Mouse (Mus musculus) MEL (cell line): ENCODE measurements around the gene Ctnnb1. TPM values are rescaled to one million over a fixed set of nuclear protein-coding genes. Genes with fewer than 3 reads are reported as not detected.

Experiments used
- DNase-seq: peaks from one replicate; pipeline ENCODE4 v3.0.0; 2011; ENCODE audit warnings: low read depth, low spot score
- H3K27ac ChIP-seq: 2 replicates; pipeline ENCODE4 v1.5.1; 2012; ENCODE audit warnings: low read depth, mild to moderate bottlenecking, control low read depth, low read length, moderate library complexity; ENCODE audit not compliant: control insufficient read depth
- H3K27me3 ChIP-seq, 2 experiments: fragments of 150-350 bp in 1 of 2; sonication (generic) in 1 of 2; 2 replicates each; pipeline ENCODE4 v1.6.1; 2012; ENCODE audit warnings: low read length in 2 of 2, mild to moderate bottlenecking in 2 of 2, improper control_type of control experiment in 1 of 2, moderate library complexity in 1 of 2; ENCODE audit not compliant: insufficient read depth in 2 of 2, control insufficient read depth in 1 of 2
- H3K36me3 ChIP-seq, 2 experiments: 2 replicates each; pipeline ENCODE4 v1.6.1; 2012 to 2014; ENCODE audit warnings: low read length in 2 of 2, improper control_type of control experiment in 1 of 2, inconsistent platforms in 1 of 2, mild to moderate bottlenecking in 1 of 2; ENCODE audit not compliant: insufficient read depth in 2 of 2, control insufficient read depth in 1 of 2
- H3K4me1 ChIP-seq, 2 experiments: fragments of 150-350 bp in 1 of 2; sonication (generic) in 1 of 2; 2 replicates each; pipeline ENCODE4 v1.6.1; 2012; ENCODE audit warnings: low read length in 2 of 2, improper control_type of control experiment in 1 of 2, mild to moderate bottlenecking in 1 of 2; ENCODE audit not compliant: insufficient read depth in 2 of 2, control insufficient read depth in 1 of 2
- H3K4me3 ChIP-seq, 2 experiments: fragments of 150-350 bp in 1 of 2; sonication (generic) in 1 of 2; 2 replicates each; pipeline ENCODE4 v1.5.1; 2012; ENCODE audit warnings: low read depth in 2 of 2, low read length in 2 of 2, mild to moderate bottlenecking in 2 of 2, moderate library complexity in 2 of 2, control low read depth in 1 of 2, improper control_type of control experiment in 1 of 2; ENCODE audit not compliant: control insufficient read depth in 1 of 2, insufficient read depth in 1 of 2
- H3K79me2 ChIP-seq: 2 replicates; pipeline ENCODE4 v1.6.1; 2012; ENCODE audit warnings: mild to moderate bottlenecking, low read length, moderate library complexity; ENCODE audit not compliant: control insufficient read depth, poor library complexity, insufficient read depth
- H3K9ac ChIP-seq: 2 replicates; pipeline ENCODE4 v1.6.1; 2012; ENCODE audit warnings: low read depth, mild to moderate bottlenecking, control low read depth, low read length, moderate library complexity; ENCODE audit not compliant: control insufficient read depth, poor library complexity, severe bottlenecking
- H3K9me3 ChIP-seq: fragments of 150-350 bp; sonication (generic); replicated peaks from 2 replicates; pipeline ENCODE4 v1.6.1; 2012; ENCODE audit warnings: mild to moderate bottlenecking, low read length, improper control_type of control experiment, moderate library complexity; ENCODE audit not compliant: insufficient read depth
- BHLHE40 ChIP-seq: IDR thresholded peaks from 2 replicates; pipeline ENCODE4 v1.6.1; 2012; ENCODE audit warnings: low read depth, mild to moderate bottlenecking, inconsistent platforms, low read length, improper control_type of control experiment, borderline replicate concordance
- CHD2 ChIP-seq: IDR thresholded peaks from 2 replicates; pipeline ENCODE4 v1.6.1; 2011; ENCODE audit warnings: low read length, improper control_type of control experiment
- CTCF ChIP-seq, 3 experiments: IDR thresholded peaks in 2 of 3; conservative IDR thresholded peaks in 1 of 3; 2 replicates each; pipeline ENCODE4 v1.5.1; 2011 to 2012; ENCODE audit warnings: low read length in 3 of 3, low read depth in 2 of 3, mild to moderate bottlenecking in 2 of 3, improper control_type of control experiment in 1 of 3, inconsistent platforms in 1 of 3, mixed read lengths in 1 of 3, moderate library complexity in 1 of 3; ENCODE audit not compliant: control insufficient read depth in 1 of 3, insufficient read depth in 1 of 3, poor library complexity in 1 of 3, severe bottlenecking in 1 of 3
- E2F4 ChIP-seq: IDR thresholded peaks from 2 replicates; pipeline ENCODE4 v1.6.1; 2011; ENCODE audit warnings: low read depth, low read length, improper control_type of control experiment, borderline replicate concordance
- ELF1 ChIP-seq: IDR thresholded peaks from 2 replicates; pipeline ENCODE4 v1.6.1; 2014; ENCODE audit warnings: low read depth, mild to moderate bottlenecking, inconsistent platforms, low read length, improper control_type of control experiment, moderate library complexity
- EP300 ChIP-seq, 2 experiments: IDR thresholded peaks; 2 replicates each; pipeline ENCODE4 v1.6.1; 2011; ENCODE audit warnings: improper control_type of control experiment in 2 of 2, low read length in 2 of 2, low read depth in 1 of 2, mild to moderate bottlenecking in 1 of 2
- GATA1 ChIP-seq: IDR thresholded peaks from 2 replicates; pipeline ENCODE4 v1.6.1; 2011; ENCODE audit warnings: low read depth, low read length, improper control_type of control experiment
- HCFC1 ChIP-seq: IDR thresholded peaks from 2 replicates; pipeline ENCODE4 v1.6.1; 2012; ENCODE audit warnings: low read depth, mild to moderate bottlenecking, inconsistent platforms, low read length, improper control_type of control experiment, moderate library complexity
- JUND ChIP-seq: IDR thresholded peaks from 2 replicates; pipeline ENCODE4 v1.6.1; 2011; ENCODE audit warnings: low read depth, mild to moderate bottlenecking, improper control_type of control experiment, low read length
- KAT2A ChIP-seq: conservative IDR thresholded peaks from 2 replicates; pipeline ENCODE4 v1.6.1; 2012; ENCODE audit warnings: low read depth, low read length, improper control_type of control experiment, inconsistent platforms
- MAFK ChIP-seq: IDR thresholded peaks from 2 replicates; pipeline ENCODE4 v1.6.1; 2011; ENCODE audit warnings: low read depth, mild to moderate bottlenecking, low read length, improper control_type of control experiment, borderline replicate concordance
- MAX ChIP-seq: IDR thresholded peaks from 2 replicates; pipeline ENCODE4 v1.6.1; 2011; ENCODE audit warnings: low read length, improper control_type of control experiment
- MXI1 ChIP-seq: IDR thresholded peaks from 2 replicates; pipeline ENCODE4 v1.6.1; 2011; ENCODE audit warnings: mild to moderate bottlenecking, low read depth, low read length, improper control_type of control experiment
- MYB ChIP-seq: IDR thresholded peaks from 2 replicates; pipeline ENCODE4 v1.6.1; 2011; ENCODE audit warnings: mild to moderate bottlenecking, low read depth, low read length, improper control_type of control experiment
- MYC ChIP-seq: IDR thresholded peaks from 2 replicates; pipeline ENCODE4 v1.6.1; 2011; ENCODE audit warnings: low read depth, mild to moderate bottlenecking, low read length, improper control_type of control experiment, moderate library complexity
- NRF1 ChIP-seq: IDR thresholded peaks from 2 replicates; pipeline ENCODE4 v1.6.1; 2014; ENCODE audit warnings: low read depth, mild to moderate bottlenecking, inconsistent platforms, low read length, improper control_type of control experiment, moderate library complexity; ENCODE audit not compliant: poor library complexity, insufficient read depth, severe bottlenecking
- POLR2AphosphoS2 ChIP-seq: IDR thresholded peaks from 2 replicates; pipeline ENCODE4 v1.6.1; 2011; ENCODE audit warnings: low read length, improper control_type of control experiment
- SMC3 ChIP-seq: IDR thresholded peaks from 2 replicates; pipeline ENCODE4 v1.6.1; 2011; ENCODE audit warnings: low read depth, low read length, improper control_type of control experiment
- TAL1 ChIP-seq: IDR thresholded peaks from 2 replicates; pipeline ENCODE4 v1.6.1; 2012; ENCODE audit warnings: mild to moderate bottlenecking, inconsistent platforms, low read length, moderate library complexity, mixed read lengths
- TBP ChIP-seq: IDR thresholded peaks from 2 replicates; pipeline ENCODE4 v1.8.0; 2011; ENCODE audit warnings: low read depth, low read length, improper control_type of control experiment
- TCF12 ChIP-seq: IDR thresholded peaks from 2 replicates; pipeline ENCODE4 v1.6.1; 2014; ENCODE audit warnings: low read depth, mild to moderate bottlenecking, inconsistent platforms, low read length, improper control_type of control experiment, moderate library complexity
- USF1 ChIP-seq: IDR thresholded peaks from 2 replicates; pipeline ENCODE4 v1.6.1; 2014; ENCODE audit warnings: low read depth, mild to moderate bottlenecking, inconsistent platforms, low read length, improper control_type of control experiment, moderate library complexity
- ZKSCAN1 ChIP-seq: IDR thresholded peaks from 2 replicates; pipeline ENCODE4 v1.6.1; 2012; ENCODE audit warnings: low read depth, mild to moderate bottlenecking, inconsistent platforms, low read length, improper control_type of control experiment, moderate library complexity
- ZMIZ1 ChIP-seq: IDR thresholded peaks from 2 replicates; pipeline ENCODE4 v1.6.1; 2012; ENCODE audit warnings: low read depth, mild to moderate bottlenecking, inconsistent platforms, low read length, improper control_type of control experiment, moderate library complexity
- ZNF384 ChIP-seq: IDR thresholded peaks from 2 replicates; pipeline ENCODE4 v1.6.1; 2012; ENCODE audit warnings: low read depth, mild to moderate bottlenecking, inconsistent platforms, low read length, improper control_type of control experiment
- polyA plus RNA-seq, 2 experiments: library from polyadenylated mRNA; stranded (reverse) in 1 of 2; unstranded in 1 of 2; fragments of >175 nt in 1 of 2; fragments of >200 nt in 1 of 2; gene quantifications; 2 replicates each; pipeline versions ENCODE4 v1.2.1 to v1.2.4; 2012; ENCODE audit warnings: low replicate concordance in 2 of 2, low read depth in 1 of 2; ENCODE audit not compliant: insufficient read length in 2 of 2, insufficient read depth in 1 of 2, missing spikeins in 1 of 2
- total RNA-seq: library from RNA; depleted of rRNA; stranded (reverse); fragments of 300-350 nt; gene quantifications from 2 replicates; pipeline ENCODE4 v1.2.3, GENCODE M21; 2012

The Ctnnb1 gene
- total and polyA plus RNA-seq, 3 experiments = 302 to 701 (median 377) TPM

- Histone ChIP-seq H3K9me3 (no peaks in the 10 kb centered on the region), H3K4me3 (no peak overlapping the region), H3K36me3 (peaks cover 30% of the 10 kb centered on the region in 2 experiments), H3K4me1 (peaks cover 6 to 16% of the 10 kb centered on the region in 2 experiments; a peak in 3 of 4 replicates), H3K9ac (no peak overlapping the region), H3K79me2 (peaks cover 89% of the 10 kb centered on the region), H3K27me3 (no peaks in the 10 kb centered on the region), H3K27ac (no peak overlapping the region)
- TF ChIP-seq MAX (no peak), GATA1 (0 out of 2 replicates have a peak, but pooled peaks have one; percentile 30), CHD2 (no peak), NRF1 (no peak), TBP (no peak), EP300 (IDR thresholded peaks at IDR 0.05; ENCODE audit: low read depth in 1 of 2, low read length in 2 of 2) (no peak)
- no peak for DNase-seq
These were observed 14.7 kb downstream of the Ctnnb1 start for GRCm38 (mm10) chr9:120943757-120944156.

DNA sequence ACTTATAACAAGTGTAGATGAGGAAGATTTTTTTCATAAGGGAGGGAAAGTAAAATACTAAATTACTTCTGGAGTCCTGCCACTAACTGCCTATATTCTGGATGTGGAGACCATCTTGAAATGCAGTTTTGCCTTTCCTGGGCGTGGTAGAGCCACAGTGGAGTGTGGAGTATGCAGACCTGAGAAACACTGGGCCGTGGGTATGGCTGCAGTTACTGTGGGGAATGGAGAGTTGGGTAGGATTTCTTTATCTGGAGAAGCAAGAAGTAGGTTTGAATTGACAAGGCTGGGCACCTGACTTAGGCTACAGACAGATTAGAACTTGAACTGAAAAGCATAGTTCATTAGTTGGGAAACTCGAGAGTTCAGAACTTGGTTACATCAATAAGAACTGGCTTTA, 15.2 kb downstream of the Ctnnb1 start:
- H3K36me3 ChIP-seq = peaks cover 27 to 30% of the 10 kb centered on the region in 2 experiments
- H3K27ac ChIP-seq = no peak overlapping the region
- no peak for TF ChIP-seq MYB
- TF ChIP-seq ZMIZ1 = no peak
- TF ChIP-seq USF1 = peak; percentile 48; the same call in 1 of the 2 replicates
- no peak for TF ChIP-seq CTCF (IDR thresholded peaks at IDR 0.05 in 2 of 3, conservative IDR thresholded peaks at IDR 0.05 in 1 of 3; ENCODE audit: control insufficient read depth in 1 of 3, insufficient read depth in 1 of 3, low read depth in 2 of 3, low read length in 3 of 3, poor library complexity in 1 of 3, severe bottlenecking in 1 of 3)
- no peak for TF ChIP-seq HCFC1
- no peak for TF ChIP-seq KAT2A
- 0 out of 2 replicates have a peak, but pooled peaks have one; percentile 10 for TF ChIP-seq BHLHE40
- no peak for TF ChIP-seq MYC
- peaks cover 89% of the 10 kb centered on the region for H3K79me2 ChIP-seq
- peaks cover 6 to 16% of the 10 kb centered on the region in 2 experiments; a peak in 3 of 4 replicates for H3K4me1 ChIP-seq
- DNase-seq = no peak
- H3K9me3 ChIP-seq = no peaks in the 10 kb centered on the region
- H3K27me3 ChIP-seq = no peaks in the 10 kb centered on the region
- no peak overlapping the region for H3K9ac ChIP-seq
- no peak overlapping the region for H3K4me3 ChIP-seq

DNA sequence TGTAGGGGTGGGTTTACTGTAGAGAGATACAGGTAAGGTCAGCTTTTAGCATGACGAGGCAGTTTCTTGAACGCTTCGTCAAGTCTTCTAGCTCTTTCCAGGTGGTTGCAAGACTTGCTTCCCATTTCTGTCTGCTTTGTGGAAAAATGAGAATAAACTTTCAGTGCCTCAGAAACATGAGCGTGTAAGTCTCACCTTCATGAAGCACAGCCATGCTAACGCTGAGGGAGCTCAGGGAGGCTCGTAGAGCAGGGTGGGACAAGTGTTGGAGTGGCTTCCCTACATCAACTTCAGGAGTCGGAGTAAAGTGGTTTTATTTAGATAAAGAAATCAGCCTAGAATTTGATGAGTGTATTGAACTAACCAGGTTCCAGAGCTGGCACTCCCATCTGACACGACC, 17.1 kb downstream of the Ctnnb1 start:
- Histone ChIP-seq H3K79me2 (peaks cover 72% of the 10 kb centered on the region), H3K27me3 (no peaks in the 10 kb centered on the region), H3K4me1 (peaks cover 6 to 16% of the 10 kb centered on the region in 2 experiments; a peak in 3 of 4 replicates), H3K9ac (no peak overlapping the region), H3K4me3 (no peak overlapping the region), H3K9me3 (no peaks in the 10 kb centered on the region), H3K36me3 (peaks cover 25 to 29% of the 10 kb centered on the region in 2 experiments), H3K27ac (no peak overlapping the region)
- no peak for DNase-seq
- TF ChIP-seq ZKSCAN1 (no peak), HCFC1 (no peak), TAL1 (no peak), JUND (no peak), ZMIZ1 (no peak), MYC (no peak), E2F4 (no peak), ZNF384 (no peak), ELF1 (no peak), POLR2AphosphoS2 (no peak), MXI1 (no peak), SMC3 (no peak), EP300 (IDR thresholded peaks at IDR 0.05; ENCODE audit: low read depth in 1 of 2, low read length in 2 of 2) (no peak), TCF12 (no peak), MAFK (no peak)
